Mouse (Mus musculus) neural tube, embryonic 13.5 days (tissue): ENCODE data around the gene Ifi208. TPM values are rescaled to one million over a fixed set of nuclear protein-coding genes. Genes with fewer than 3 reads are reported as not detected.
"Not testable (repeated sequence)": the region's sequence is repeated elsewhere in the genome, so short reads cannot be mapped to it uniquely, and the experiment has no call there.

Experiments used
- ATAC-seq: fragments of 200-750 bp; cut with Nextera tagmentation; 2 replicates; pipeline ENCODE4 v1.8.0; 2017; ENCODE audit warnings: low read depth, mild to moderate bottlenecking, moderate TSS enrichment, moderate library complexity
- H3K27ac ChIP-seq: fragments of 300-500 bp; sonication (generic); replicated peaks from 2 replicates; pipeline ENCODE4 v1.5.1; 2015; ENCODE audit warnings: moderate library complexity, mild to moderate bottlenecking, inconsistent platforms
- H3K27me3 ChIP-seq: fragments of 300-500 bp; sonication (generic); 2 replicates; pipeline ENCODE4 v1.6.1; 2015; ENCODE audit warnings: mild to moderate bottlenecking, inconsistent platforms
- H3K36me3 ChIP-seq: fragments of 300-500 bp; sonication (generic); 2 replicates; pipeline ENCODE4 v1.6.1; 2015; ENCODE audit warnings: mild to moderate bottlenecking, inconsistent platforms
- H3K4me1 ChIP-seq: fragments of 300-500 bp; sonication (generic); replicated peaks from 2 replicates; pipeline ENCODE4 v1.6.1; 2015; ENCODE audit warnings: inconsistent platforms
- H3K4me2 ChIP-seq: fragments of 300-500 bp; sonication (generic); 2 replicates; pipeline ENCODE4 v1.6.1; 2015; ENCODE audit warnings: inconsistent platforms, mild to moderate bottlenecking, moderate library complexity
- H3K4me3 ChIP-seq: fragments of 300-500 bp; sonication (generic); 2 replicates; pipeline ENCODE4 v1.5.1; 2015; ENCODE audit warnings: mild to moderate bottlenecking, inconsistent platforms
- H3K9ac ChIP-seq: fragments of 300-500 bp; sonication (generic); 2 replicates; pipeline ENCODE4 v1.6.1; 2015; ENCODE audit warnings: moderate library complexity, mild to moderate bottlenecking, inconsistent platforms
- H3K9me3 ChIP-seq: fragments of 300-500 bp; sonication (generic); 2 replicates; pipeline ENCODE4 v1.6.1; 2016; ENCODE audit warnings: inconsistent platforms
- WGBS: fragments of 180-500 bp; shearing (Covaris S2); methylation state at CpG from one replicate; pipeline ENCODE4 v1.1.7; 2015; 5-methylcytosine and 5-hydroxymethylcytosine counted together
- polyA plus RNA-seq: library from polyadenylated mRNA; unstranded; fragments of >200 nt; fragmentation: Nextera tagmentation; extraction: Ambion mirVana; gene quantifications from 2 replicates; pipeline ENCODE4 v1.2.1, GENCODE M21; 2015

Ifi208 gene
- polyA plus RNA-seq = 0.10 TPM in 1 of 2 replicates, not detected in the other

DNA sequence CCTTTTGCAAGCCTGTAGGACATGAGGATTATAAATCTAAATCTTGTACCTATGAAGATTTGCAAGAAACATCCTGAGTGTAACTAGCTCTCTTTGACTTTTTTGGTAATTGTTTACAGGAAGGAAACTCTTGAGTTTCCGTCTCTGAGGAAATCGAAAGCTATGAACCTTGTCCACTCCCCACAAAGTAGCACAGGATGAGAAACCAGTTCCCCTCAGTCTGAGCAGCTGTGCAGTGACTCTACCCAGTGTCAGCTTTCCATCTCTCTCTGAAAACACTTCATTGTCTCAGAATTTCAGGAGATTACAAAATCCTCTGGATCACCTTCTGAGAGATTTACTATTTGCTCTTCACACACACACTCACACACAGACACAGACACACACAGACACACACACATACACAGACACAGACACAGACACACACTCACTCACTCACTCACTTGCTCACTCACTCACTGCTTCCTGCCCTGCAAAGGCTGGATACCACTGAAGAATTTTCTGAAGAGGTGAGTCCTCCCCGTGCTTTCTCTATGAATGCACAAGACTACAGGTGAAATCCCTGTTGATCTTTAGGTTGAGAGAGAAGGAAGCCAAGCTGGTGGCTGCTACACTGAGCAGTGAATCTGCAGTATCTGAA is at the start of gene Ifi208:
Gene Ifi208 (plus strand): TSS at position 218 of the 640 bp plus-strand sequence.
- H3K36me3 ChIP-seq, H3K9me3 ChIP-seq, H3K4me3 ChIP-seq, H3K9ac ChIP-seq, ATAC-seq, H3K27me3 ChIP-seq, H3K27ac ChIP-seq, H3K4me1 ChIP-seq, H3K4me2 ChIP-seq: not testable (repeated sequence)
- WGBS = 52% methylated on average over 3 of the region's 3 CpGs

DNA sequence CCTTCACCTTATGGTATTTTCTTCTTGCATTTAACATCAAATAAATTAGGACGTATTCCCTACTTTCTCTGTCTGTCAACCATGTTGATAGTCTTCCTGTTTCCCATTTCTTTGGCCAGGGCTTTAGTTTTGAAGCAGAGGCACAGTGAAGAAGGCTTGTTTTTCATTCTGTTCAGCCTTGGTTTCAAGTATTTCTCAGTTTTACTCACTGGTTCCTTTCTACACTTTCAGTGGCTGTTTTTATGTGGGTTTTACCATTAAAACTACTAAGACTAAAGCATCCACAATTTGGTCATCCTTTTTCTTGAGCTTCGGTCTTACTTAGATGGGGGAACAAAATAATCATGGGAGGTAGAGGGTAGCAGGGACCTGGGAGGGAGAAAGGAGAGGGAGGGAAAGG is 49.4 kb upstream of the Ifi208 start:
- Histone ChIP-seq H3K4me1 (no peaks in the 10 kb centered on the region), H3K9me3 (no peaks in the 10 kb centered on the region), H3K36me3 (no peaks in the 10 kb centered on the region), H3K4me3 (no peak overlapping the region), H3K27me3 (no peaks in the 10 kb centered on the region), H3K4me2 (no peak overlapping the region), H3K9ac (no peak overlapping the region), H3K27ac (no peak overlapping the region)
- WGBS = 93% methylated on average over 2 of the region's 2 CpGs
- ATAC-seq = no peak

DNA sequence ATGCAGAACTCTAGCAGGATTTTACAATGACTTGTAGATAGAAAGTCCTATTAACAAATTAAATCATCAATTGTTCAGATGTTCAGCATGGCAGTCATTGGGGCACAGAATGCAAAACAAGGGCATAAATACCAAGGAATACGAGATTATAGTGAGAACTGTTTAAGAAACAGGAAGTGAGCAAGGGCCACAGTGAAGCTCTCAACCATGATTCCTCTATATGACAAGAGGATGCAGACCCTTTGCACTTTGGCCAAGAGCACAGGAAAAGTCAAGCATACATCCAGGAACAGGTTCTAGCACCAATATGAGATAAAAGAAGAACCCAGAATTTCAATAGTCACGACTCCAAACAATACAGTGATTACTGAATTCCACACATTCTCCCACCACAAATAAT is 46.8 kb upstream of the Ifi208 start:
- no peak overlapping the region for H3K9ac ChIP-seq
- no peak overlapping the region for H3K27ac ChIP-seq
- H3K4me1 ChIP-seq = no peaks in the 10 kb centered on the region
- H3K4me3 ChIP-seq = no peak overlapping the region
- WGBS = 78% methylated on average over 2 of the region's 2 CpGs
- H3K36me3 ChIP-seq = no peaks in the 10 kb centered on the region
- H3K9me3 ChIP-seq = no peaks in the 10 kb centered on the region
- no peak overlapping the region for H3K4me2 ChIP-seq
- H3K27me3 ChIP-seq = no peaks in the 10 kb centered on the region
- ATAC-seq = no peak

DNA sequence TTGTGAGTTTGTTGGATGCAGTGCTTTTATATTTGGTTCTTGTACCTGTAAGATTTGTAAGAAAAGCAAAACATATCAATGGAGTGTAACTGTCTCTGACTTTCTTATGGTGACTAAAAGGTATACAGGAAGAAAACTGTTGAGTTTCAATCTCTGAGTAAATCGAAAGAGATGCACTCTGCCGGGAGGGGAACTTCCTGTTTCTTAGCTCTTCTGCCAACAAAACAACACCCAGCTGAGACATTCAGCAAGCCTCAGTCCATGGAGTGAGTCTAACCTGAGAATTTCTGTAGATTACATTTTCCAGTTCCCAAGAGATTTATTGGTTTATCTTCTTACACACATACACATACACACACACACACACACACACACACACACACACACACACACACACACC is 42.9 kb upstream of the Ifi208 start, which contains the start of gene Ifi209:
Gene Ifi209 (plus strand): TSS at position 296 of the 400 bp plus-strand sequence.
- not testable (repeated sequence) for H3K4me3 ChIP-seq, H3K4me1 ChIP-seq, H3K9me3 ChIP-seq, H3K36me3 ChIP-seq, H3K4me2 ChIP-seq, H3K27ac ChIP-seq, H3K27me3 ChIP-seq, ATAC-seq, H3K9ac ChIP-seq
- 86% methylated on average over 2 of the region's 2 CpGs for WGBS

DNA sequence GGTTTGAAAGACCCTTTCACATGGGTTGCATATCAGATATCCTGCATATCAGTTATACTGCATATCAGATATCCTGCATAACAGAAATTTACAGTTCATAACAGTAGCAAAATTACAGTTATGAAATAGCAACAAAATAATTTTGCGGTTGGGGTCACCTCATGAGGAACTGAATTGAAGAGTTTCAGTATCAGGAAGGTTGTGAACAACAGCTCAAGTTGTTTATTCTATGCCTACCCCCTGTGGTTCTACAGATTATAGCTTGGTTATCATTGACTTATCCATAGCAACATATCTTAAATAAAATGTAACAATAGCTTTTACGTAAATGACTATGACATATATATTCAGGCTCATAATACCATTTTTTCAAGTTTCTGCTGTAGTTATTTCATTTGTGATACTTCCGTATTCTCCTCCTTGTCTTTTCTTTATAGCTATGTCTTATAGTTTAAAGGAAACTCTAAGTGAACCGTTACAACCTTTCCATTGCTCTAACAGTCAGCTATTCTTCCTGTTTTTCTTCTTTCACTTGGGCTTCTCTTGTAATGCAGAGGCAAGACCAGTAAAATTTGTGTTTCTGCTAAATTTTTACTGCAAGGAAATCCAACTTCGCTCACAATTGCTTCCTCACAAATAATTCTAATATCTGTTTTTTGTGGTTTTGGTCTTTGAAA is 39.4 kb upstream of the Ifi208 start:
- Histone ChIP-seq H3K27ac (no peak overlapping the region), H3K9me3 (no peaks in the 10 kb centered on the region), H3K9ac (no peak overlapping the region), H3K36me3 (no peaks in the 10 kb centered on the region), H3K4me2 (no peak overlapping the region), H3K4me3 (no peak overlapping the region), H3K27me3 (no peaks in the 10 kb centered on the region), H3K4me1 (no peaks in the 10 kb centered on the region)
- no peak for ATAC-seq
- WGBS = 90% methylated on average over 5 of the region's 5 CpGs

DNA sequence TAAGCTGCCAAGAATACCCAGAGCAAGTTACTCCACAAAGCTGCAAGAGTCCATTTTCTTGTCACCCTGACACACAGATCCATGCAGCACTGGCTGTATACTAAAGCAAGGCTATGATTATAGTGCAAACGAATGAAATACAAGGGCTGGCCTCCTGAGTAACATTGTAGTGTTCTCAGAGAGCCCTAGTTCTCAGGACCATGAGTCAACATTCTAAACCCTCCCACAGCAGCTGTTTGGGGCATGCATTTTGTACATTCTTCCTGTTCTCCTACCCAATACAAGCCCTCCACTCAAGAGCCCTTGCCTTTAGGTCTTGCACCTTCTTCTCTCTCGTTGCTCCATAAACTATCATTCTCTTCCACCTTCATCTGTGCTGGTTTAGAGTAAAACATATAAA is 28.1 kb upstream of the Ifi208 start:
- no peak overlapping the region for H3K4me2 ChIP-seq
- H3K9ac ChIP-seq = no peak overlapping the region
- 83% methylated on average over 2 of the region's 2 CpGs for WGBS
- no peak for ATAC-seq
- H3K27me3 ChIP-seq = no peaks in the 10 kb centered on the region
- no peaks in the 10 kb centered on the region for H3K4me1 ChIP-seq
- H3K9me3 ChIP-seq = no peaks in the 10 kb centered on the region
- H3K36me3 ChIP-seq = no peaks in the 10 kb centered on the region
- H3K27ac ChIP-seq = no peak overlapping the region
- H3K4me3 ChIP-seq = no peak overlapping the region

DNA sequence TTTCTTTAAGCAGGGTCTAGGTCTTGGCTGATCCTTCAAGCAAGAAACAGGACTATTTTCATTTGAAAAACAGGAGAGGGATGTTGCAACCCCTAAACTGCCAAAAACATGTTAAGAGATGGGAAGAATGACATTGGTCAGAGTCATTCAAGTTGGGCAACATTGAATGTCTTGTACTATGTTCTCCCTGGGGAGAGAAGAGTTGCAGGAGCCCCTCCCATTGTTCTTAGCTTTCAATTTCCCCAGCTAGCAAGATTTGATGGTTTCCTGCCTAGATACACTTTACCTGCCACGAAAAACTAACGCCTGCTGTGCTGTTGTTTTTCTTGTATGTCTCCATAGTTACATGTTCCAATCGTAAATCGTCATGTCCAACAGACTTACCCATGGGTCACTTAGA is 15.5 kb upstream of the Ifi208 start:
- H3K9me3 ChIP-seq = no peaks in the 10 kb centered on the region
- WGBS = 75% methylated on average over 4 of the region's 4 CpGs
- H3K9ac ChIP-seq = no peak overlapping the region
- H3K27me3 ChIP-seq = no peaks in the 10 kb centered on the region
- no peak overlapping the region for H3K4me2 ChIP-seq
- no peak overlapping the region for H3K4me3 ChIP-seq
- ATAC-seq = no peak
- H3K36me3 ChIP-seq = no peaks in the 10 kb centered on the region
- H3K4me1 ChIP-seq = no peaks in the 10 kb centered on the region
- H3K27ac ChIP-seq = no peak overlapping the region

DNA sequence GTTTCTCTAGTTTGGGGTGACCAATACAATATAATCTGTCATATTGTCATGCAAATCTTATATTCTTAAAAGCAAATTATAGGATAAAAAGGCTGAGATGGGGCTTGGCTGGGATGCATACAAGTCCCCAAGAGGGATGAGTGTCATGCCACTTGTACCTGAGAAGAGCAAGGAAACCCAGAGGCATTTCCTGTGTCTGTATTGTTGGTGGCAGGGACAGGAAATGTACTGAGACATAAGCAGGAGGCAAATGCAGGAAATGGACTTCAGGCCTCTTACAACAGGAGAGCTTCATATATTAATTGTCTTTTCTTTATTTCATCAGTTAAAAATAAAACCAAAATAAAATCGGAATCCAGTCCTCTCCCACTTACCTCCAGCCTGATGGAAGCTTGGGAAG is 5.1 kb downstream of the Ifi208 start:
- ATAC-seq, H3K4me2 ChIP-seq: not testable (repeated sequence)
- WGBS = 80% methylated on average over 1 of the region's 1 CpGs

DNA sequence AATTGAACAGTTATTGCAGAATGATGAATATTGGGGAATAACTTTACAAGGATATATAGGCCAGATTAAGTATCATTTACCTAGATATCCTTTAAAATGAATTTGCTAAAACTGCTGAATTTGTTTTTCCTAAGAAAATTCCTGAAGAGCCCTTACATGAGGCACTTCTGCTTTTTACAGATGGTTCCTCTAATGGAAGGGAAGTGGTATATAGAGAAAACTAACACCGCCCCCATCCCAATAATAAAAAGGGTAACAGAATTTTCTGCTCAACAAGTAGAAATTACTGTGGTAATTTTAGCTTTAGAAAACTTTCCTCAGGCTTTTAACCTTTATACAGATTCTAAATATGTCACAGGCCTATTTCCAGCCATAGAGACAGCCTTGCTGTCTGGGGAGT is 20.8 kb downstream of the Ifi208 start:
- no peak overlapping the region for H3K4me3 ChIP-seq
- H3K36me3 ChIP-seq = no peaks in the 10 kb centered on the region
- no peaks in the 10 kb centered on the region for H3K4me1 ChIP-seq
- no peak overlapping the region for H3K4me2 ChIP-seq
- no peak overlapping the region for H3K9ac ChIP-seq
- H3K27ac ChIP-seq = no peak overlapping the region
- no peak for ATAC-seq
- H3K27me3 ChIP-seq = no peaks in the 10 kb centered on the region
- 98% methylated on average over 1 of the region's 1 CpGs for WGBS
- H3K9me3 ChIP-seq = no peaks in the 10 kb centered on the region

More for the DNA sequence above, 5.1 kb downstream of the Ifi208 start:
- not testable (repeated sequence) for H3K27me3 ChIP-seq, H3K4me1 ChIP-seq, H3K9me3 ChIP-seq, H3K9ac ChIP-seq, H3K27ac ChIP-seq, H3K36me3 ChIP-seq, H3K4me3 ChIP-seq

DNA sequence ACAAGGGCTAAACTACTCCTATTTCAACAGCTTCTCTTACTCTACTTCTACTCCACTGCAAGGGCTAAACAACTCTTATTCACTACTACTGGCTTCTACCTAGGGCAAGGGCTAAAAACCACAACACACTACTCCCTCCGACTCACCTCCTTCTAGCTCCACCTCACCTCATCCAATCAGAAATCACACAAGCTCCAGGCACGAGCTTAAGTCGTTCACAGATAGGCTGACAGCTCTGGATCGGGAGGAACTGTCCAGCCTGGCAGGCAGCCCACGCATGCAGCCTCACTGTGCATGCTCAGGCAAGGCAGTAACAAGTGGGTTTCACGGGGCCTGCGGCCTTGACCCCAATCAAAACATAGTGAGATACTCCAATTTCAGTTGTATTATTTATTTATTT is 59.7 kb downstream of the Ifi208 start:
- H3K27me3 ChIP-seq = no peaks in the 10 kb centered on the region
- no peak overlapping the region for H3K27ac ChIP-seq
- no peaks in the 10 kb centered on the region for H3K9me3 ChIP-seq
- ATAC-seq = no peak
- H3K4me3 ChIP-seq = no peak overlapping the region
- WGBS = 45% methylated on average over 7 of the region's 7 CpGs
- H3K36me3 ChIP-seq = no peaks in the 10 kb centered on the region
- no peaks in the 10 kb centered on the region for H3K4me1 ChIP-seq
- no peak overlapping the region for H3K4me2 ChIP-seq
- H3K9ac ChIP-seq = no peak overlapping the region

DNA sequence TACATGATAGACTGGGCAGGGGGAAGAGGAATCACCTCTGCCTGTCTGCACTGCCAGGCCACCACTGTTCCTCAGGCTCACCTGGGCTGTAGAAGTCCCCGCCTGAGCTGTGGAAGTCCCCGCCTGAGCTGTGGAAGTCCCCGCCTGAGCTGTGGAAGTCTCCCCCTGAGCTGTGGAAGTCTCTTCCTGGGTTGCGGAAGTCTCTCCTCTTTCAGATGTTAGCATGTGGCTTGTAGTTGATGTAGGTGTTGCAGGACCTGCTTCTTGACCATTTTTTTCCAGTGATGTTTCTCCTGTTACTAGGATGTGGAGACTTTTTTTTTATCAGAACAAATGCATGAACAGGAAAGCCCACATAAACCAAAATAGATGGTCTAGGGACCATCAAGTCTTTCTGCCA is 61.5 kb downstream of the Ifi208 start:
- 90% methylated on average over 4 of the region's 4 CpGs for WGBS
- not testable (repeated sequence) for ATAC-seq, H3K27ac ChIP-seq, H3K36me3 ChIP-seq, H3K9me3 ChIP-seq, H3K27me3 ChIP-seq, H3K4me2 ChIP-seq, H3K9ac ChIP-seq, H3K4me3 ChIP-seq, H3K4me1 ChIP-seq

DNA sequence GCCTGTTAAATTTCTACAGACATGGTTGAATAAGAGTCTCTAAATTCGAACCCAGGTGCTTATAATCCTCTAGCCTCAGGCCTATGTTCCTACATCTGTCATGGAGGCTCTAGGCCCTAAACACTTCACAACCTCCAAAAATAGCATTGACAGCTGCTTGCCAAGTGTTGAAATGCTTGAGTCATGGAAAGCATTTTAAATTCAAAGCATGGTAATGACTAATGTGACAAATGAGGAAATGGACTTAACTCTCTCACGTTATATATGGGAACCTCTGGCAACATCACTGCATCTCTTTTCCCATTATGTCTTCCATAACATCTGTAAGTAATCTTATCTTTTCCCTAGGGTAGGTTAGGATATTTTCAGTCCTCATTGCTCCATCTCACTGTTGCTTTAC is 63.5 kb downstream of the Ifi208 start:
- Histone ChIP-seq H3K27me3 (no peaks in the 10 kb centered on the region), H3K27ac (no peak overlapping the region), H3K4me3 (no peak overlapping the region), H3K36me3 (no peaks in the 10 kb centered on the region), H3K9ac (no peak overlapping the region), H3K4me1 (no peaks in the 10 kb centered on the region), H3K9me3 (no peaks in the 10 kb centered on the region), H3K4me2 (no peak overlapping the region)
- no peak for ATAC-seq
- 66% methylated on average over 2 of the region's 2 CpGs for WGBS

DNA sequence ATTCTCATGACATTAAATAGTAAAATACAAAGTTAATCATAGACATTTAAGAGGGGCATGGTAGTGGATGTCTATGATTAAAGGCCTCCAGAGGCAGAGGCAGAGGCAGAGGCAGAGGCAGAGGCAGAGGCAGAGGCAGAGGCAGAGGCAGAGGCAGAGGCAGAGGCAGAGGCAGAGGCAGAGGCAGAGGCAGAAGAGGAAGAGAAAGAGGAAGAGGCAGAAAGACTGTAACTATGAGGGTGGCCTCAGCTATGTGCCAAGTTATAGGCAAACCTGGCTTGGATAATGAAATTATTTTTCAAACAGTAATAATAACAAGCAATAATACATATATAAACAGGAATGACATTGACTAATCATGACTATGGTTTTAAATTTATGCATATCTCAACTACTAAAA is 67.1 kb downstream of the Ifi208 start:
- no peaks in the 10 kb centered on the region for H3K4me1 ChIP-seq
- no peak overlapping the region for H3K4me2 ChIP-seq
- H3K27ac ChIP-seq = no peak overlapping the region
- no peak overlapping the region for H3K9ac ChIP-seq
- H3K36me3 ChIP-seq = no peaks in the 10 kb centered on the region
- H3K9me3 ChIP-seq = no peaks in the 10 kb centered on the region
- H3K27me3 ChIP-seq = no peaks in the 10 kb centered on the region
- H3K4me3 ChIP-seq = no peak overlapping the region
- no peak for ATAC-seq
